Mouse (Mus musculus): Measurements from ENCODE around the gene Mrpl55.

The Mrpl55 gene

DNA sequence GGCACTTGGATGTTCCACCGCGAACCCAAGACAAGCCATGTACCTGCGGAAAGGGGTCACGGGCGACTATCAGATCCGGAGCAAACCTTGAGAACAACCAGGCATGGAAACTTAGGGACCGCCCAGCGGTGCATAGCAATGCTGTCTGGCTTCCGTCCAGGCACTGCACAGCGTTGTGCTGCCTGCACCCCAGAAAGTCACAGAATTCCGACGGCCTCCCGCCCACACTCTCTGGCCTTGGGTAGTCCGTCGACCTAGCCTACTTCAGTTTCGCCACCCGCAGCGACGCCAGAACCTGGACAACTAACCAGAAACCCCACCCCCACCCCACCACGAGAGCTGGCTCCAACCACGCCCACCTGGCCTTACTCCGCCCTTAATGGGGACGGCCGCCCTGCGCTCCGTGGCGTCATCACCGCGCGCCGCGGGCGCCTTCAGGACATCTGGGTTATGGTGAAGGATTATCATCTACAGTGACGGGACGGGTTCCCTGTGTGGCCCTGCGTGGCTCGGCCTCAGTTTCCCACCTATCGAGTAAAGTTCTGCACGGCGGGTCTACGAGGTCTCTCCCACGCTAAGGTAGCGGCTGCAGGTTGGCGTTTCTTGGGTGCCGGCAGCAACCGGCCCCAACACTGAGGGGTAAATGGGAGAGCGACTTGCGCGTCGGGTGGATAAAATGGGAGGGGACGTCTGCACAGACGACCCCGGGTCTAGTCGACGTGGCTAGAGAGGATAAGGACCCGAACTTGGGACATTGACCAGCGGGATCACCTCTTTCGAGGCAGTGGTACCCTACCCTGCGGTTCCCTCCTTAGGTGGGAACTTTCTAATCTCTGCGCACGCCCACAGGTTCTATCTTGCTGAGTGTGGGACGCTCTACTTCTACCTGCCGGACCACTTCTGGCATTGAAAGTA lies at the start of gene Mrpl55:
Gene Mrpl55 (plus strand): TSS at position 406 of the 915 bp plus-strand sequence.
- peak; percentile 95 for DNase-seq (ENCODE audit: low spot score)

DNA sequence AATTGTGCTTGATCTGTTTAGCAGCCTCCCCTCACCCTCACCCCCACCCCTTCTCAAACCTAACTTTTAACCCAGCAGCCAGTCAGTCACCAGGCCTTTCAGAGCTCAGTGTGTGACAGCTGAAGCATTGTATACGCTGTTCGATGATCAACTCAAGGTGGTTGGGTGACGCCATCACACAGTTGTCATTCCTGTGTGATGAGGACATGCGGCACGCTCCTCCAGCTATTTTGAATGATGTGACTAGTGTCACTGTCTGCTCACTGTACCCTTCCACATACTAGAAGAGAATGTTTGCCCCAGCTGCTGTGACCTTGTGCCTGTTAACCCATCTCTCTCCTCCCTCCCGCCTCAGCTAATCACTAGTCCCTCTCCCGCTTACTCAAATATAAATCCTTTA lies 48.1 kb upstream of the Mrpl55 start:
- DNase-seq (ENCODE audit: low spot score) = no peak

DNA sequence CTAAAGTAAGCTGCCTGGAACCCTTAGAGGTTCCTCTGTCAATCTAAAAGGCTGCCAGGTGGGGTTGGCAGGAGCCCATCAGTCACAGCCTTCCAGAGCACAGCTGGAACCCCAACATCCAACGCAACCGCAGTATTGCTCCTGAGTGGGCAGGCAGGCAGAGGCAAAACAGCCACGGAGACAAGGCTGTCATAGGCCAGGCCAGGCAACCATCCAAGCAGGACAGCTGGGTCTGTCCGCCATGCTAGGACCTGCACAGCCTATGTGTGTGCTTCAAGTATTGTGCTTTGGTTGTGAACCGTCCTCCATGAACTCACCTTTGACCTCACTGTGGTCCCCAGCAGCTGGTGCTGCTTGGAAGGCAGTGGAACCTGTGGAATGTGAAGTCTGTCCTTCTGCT lies 46.4 kb upstream of the Mrpl55 start:
- no peak for DNase-seq (ENCODE audit: low spot score)

DNA sequence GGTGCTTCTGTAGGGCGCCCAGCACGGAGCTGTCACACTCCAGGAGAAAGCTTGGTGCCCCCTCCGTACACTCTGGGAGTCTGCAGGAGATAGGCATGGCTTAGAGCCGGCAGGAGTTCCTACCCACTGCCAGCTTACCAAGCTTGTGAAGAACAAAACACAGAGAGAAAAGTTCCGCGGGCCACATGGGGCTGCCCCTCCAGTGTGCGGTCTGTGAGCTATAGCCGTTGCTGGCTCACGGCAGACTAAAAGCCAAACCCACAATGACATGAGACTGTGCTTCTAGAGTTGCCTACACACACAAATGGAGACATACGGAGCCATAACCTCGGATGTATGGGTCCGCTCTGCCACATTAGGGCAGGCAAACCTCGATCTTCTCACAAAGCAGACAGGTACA lies 43.2 kb upstream of the Mrpl55 start:
- no peak for DNase-seq (ENCODE audit: low spot score)

DNA sequence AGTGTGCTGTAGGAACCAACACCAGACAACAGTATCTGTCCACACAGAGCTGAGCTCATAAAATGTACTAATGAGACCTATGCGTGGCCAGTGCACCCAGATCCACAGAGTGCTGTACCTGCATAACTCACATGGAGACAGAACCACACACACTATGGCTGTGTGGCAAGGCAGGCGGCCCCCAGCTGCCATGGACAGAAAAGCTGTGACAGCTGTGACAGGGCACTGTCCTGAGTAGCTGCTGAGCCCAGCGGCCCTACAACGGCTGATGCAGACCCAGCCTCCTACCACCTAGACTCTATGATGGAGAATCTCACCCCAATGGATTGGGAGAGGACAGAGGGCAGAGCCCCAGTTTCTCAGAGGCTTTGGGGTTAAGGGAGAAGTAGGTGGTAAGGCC lies 42.7 kb upstream of the Mrpl55 start:
- no peak for DNase-seq (ENCODE audit: low spot score)

DNA sequence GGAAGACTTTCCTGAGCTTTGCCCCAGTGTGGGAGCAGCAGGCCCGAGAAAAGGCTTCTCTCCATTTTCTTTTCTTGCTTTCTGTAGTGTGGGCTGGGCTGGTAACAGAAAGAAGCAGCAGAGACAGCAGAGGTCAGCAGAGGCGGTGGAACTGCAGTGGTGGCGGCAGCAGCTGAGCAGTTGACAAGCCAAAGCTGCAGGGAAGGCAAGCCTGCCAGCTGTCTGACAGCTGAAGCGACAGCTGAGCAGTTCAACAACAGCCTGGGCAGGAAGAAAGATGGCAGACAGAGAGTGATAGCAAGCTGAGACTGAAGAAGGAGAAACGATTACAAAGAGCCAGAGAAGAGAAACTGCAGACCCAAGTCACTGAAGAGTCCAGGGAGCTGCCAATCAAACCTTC lies 40.9 kb upstream of the Mrpl55 start:
- DNase-seq (ENCODE audit: low spot score) = no peak

DNA sequence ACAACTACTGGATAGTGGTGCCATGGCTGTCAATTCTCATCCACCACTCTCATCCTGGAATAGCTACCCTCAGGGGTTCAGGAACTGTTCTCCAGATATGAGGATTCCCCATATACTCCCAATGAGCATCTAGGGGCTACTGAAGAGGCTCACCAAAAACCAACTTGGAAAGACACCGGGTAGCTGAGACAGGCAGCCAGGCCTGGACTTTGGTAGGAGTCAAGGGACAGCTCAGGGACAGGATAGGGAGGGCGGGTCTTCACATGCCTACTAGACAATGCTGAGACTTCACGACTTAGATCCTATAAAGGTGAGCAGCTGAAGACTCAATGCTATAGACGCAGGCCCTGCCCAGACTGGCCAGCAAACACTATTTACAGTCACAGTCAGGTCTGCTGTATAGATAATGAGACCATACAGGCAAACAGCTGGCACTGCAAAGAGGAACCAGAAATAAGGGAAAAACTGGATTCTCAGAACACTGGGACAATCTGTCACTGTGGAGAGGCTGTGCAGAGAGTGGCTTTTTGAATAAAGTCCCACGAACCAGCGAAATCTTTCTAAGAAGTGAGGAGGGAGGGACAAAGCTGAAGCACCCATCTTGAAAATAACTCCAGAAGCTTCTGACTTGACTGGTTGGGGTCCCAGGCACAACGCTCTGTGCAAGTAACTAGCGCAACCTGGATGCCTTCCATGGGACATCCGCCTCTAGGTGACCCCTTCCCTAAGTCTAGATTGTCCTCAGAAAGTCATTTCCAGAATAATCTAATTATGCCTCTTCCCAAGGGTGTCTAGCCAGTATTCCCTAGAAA lies 39.6 kb upstream of the Mrpl55 start:
- no peak for DNase-seq (ENCODE audit: low spot score)

DNA sequence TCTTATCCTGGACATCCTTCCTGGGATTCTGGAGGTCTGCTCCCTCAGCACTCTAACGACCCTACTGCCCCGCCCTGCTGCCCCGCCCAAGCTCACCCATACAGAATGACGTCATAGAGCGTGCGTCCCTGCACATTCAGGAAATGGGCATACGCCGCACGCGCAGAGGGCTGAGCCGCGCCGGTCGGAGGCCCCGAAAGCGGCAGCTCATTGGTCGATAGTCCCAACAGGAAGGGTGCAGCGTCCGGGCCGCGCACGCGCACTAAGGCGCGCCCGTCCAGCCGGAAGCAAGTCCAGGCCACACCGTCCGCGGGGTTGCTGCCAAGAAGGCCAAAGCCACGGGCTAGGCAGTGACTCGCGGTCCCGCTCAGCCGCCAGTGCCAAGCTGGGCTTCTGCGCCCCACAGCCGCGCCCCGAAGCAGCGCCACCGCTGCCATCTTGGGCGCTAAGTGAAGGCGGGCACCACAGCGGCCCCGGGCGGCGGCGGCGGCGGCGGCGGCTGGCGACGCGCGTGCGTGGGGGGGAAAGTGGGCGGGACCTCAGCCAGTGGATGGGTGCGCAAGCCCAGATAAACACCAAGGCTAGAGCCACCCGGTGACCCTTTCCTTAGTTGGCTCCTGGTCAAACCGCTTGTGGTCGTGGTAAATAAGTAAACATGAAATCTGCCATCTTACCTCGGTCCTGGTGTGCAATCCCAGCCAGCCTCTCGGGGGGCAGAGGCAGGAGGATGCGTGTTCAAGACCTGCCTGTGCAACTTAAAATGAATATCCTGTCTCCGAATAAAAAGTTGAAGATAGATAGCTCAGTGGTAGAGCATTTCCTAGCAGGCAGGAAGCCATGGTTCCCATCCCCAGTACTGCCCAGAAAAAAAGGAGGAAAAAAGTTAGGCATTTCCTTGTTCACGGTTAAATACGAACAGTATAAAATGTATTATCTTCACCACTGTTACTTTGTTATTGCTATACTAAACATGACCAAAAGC lies 38.7 kb upstream of the Mrpl55 start, which contains the start of gene Iba57:
Gene Iba57 (minus strand): TSS at position 485 of the 982 bp plus-strand sequence.
- DNase-seq (ENCODE audit: low spot score) = peak; percentile 100

DNA sequence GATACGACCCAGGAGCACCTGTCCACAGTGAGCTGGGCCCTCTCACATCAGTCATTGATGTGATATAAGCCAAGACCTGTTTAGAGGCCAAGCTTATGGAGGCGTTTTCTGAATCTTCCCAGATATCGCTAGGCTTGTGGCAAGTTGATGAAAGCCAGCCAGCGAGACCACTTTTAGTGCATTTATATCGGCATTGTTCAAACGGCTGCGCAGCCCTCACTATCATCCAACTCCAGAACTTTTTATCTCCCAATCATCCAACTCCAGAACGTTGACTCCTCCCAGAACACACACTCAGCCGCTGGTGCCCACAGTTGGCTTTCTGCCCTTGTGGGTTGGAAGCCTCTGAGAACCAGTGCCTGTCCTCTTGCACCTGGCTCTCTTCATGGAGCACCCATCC lies 37.9 kb upstream of the Mrpl55 start:
- DNase-seq (ENCODE audit: low spot score) = peak; percentile 26

DNA sequence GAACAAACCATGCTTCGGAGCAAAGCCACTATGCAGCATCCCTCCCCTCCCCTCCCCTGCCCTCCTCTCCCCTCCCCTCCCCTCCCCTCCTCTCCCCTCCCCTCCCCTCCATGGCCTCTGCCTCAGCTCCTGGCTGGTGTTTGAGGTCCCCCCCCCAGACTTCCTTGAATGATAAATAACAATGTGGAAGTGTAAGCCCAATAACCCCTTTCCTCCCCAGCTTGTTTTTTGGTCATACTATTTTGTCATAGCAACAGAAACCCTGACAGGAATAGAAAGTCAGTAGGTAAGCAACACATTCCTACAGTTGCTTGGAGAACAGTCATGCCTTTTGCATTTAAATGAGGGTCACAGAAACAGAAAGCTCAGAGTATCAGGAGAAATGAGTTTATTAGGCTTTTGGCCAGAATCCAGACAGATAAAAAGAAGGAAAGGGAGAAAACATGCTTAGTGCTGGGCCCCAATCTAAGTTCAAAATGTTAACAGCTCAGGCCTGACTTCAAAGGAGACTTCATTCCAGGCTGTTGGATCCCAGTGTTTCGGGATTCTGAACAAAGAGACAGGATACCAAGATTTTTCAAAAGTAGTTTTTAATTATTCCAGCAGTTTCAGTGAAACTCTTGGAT lies 36.6 kb upstream of the Mrpl55 start:
- peak; percentile 59 for DNase-seq (ENCODE audit: low spot score)

DNA sequence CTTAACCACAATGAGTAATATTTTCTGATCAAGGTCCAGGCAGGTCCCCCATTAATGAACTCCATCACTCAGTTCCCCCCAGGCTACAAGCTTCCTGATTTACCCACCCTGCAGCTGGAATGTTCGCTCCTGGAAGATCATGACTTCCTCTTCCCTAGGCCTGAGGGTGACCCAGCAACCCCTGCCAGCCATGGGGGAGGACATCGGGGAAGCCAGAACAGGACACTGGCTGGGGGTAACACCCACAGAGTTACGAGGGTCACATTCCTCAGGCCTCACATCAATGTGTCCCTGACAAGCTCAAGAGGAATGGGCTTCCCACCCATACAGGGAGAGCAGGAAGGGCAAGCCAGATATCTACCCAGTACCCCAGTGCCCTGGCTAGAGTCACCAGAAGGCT lies 32.5 kb upstream of the Mrpl55 start:
- DNase-seq (ENCODE audit: low spot score) = no peak

DNA sequence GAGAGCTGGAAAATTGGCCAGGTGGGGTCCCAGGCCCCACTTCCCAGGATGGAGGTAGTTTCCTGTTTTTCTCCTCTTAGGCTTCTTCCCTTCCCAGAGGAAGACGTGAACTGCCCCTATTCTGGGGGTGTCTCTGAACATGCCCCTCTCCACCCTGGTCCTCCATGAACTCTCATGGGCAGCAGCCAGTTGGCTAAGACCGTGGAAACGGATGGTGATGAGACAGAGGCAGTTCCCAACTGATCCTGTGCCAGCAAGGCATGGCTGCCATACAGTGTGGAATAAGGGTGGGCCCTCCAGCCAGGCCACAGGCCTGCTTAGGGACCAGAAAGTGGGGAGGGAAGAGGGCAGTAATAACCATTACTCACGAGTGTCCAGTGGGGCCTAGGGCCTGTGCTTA lies 31.7 kb upstream of the Mrpl55 start:
- DNase-seq (ENCODE audit: low spot score) = no peak

DNA sequence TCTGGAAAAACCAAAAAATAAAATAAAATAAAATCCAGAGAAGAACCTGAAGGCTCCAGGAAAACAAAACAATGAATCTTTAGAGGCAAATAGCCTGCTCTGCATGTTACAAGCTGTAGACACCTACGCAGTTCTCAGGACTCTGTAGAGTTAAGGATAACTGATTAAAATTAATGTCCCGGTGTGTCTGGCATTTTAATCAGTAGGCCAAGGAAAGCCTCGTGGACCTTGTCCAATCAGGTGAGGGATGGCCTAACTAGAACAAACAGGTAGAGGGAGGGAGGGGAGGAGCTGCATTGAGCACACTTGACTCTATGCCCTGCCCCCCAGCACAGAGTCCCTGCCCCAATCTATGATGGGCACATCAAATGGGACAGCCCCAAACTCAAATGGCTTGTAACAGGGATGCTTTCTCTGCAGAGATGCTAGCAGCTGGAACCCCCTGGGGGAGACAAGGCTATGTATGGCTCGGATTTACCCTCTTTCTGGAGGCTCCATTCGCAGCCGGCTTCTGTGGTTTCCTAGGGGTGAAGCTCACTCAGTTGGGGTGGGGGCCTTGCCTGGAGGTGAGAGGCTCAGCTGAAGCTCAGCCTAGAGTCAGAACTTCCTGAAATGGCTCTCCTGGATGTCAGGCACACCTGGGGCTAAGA lies 28.0 kb upstream of the Mrpl55 start:
- no peak for DNase-seq (ENCODE audit: low spot score)

DNA sequence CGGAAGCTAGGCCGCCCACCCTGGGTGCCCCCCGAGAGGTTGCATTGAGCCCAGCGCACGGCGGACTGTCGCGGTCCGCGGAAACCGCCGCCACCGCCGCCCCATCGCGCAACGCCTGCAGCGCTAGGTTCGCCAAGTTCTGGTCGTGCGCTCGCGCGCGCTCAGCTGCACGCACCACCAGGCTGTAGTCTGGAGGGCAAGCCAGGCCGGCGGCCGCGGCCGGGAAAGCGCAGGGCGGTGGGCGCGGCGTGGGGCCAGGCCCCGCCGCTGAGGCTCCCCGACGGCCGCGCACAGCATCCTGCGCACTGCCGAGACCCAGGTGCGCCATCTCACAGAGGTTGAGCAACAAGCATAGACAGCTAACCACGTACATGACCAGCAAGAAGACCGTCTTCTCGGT lies 25.8 kb upstream of the Mrpl55 start:
- DNase-seq (ENCODE audit: low spot score) = no peak

DNA sequence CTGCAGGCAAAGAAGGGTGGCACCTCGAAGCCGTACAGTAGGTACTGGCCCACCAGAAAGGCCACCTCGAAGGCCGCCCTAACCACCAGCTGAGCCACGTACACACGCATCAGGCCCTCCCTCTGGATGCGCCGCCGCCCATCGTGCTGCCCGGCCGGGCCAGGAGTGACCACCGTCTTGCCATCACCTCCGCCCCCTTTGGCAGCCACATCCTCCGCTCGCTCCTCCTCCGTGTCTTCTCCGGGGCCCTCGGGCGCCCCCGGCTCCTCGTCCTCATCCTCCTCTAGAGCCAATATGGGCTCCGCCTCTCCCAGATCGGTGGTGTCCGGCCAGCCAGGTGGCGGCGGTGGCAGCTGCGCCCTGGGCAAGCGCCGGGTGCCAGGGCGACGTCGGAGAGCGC lies 25.4 kb upstream of the Mrpl55 start:
- DNase-seq (ENCODE audit: low spot score) = no peak

DNA sequence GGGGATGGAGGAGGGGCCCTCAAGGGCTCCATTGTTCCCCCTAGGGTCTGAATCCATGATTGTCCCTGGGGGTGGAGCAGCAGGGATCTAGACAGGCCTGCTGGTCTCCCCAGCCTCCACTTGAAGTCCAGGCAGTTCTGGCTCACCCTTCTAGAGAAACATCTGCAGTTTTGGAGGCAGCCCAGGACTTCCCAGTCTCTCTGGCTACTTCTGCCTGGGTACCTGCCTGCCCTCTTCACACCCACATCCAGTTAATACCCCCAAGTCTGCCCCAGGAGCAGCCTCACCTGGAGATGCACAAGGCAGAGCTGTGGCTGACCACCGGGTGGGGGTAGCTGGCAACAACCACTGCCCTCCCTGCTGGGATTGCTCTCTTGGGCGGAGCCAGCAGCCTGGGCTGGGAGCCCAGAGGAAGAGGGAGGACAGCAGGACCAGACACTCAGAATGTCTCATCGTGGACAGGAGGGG lies 19.4 kb upstream of the Mrpl55 start, which contains the start of gene Gjc2:
Gene Gjc2 (minus strand): TSS at position 350 of the 468 bp plus-strand sequence.
- peak; percentile 60 for DNase-seq (ENCODE audit: low spot score)

DNA sequence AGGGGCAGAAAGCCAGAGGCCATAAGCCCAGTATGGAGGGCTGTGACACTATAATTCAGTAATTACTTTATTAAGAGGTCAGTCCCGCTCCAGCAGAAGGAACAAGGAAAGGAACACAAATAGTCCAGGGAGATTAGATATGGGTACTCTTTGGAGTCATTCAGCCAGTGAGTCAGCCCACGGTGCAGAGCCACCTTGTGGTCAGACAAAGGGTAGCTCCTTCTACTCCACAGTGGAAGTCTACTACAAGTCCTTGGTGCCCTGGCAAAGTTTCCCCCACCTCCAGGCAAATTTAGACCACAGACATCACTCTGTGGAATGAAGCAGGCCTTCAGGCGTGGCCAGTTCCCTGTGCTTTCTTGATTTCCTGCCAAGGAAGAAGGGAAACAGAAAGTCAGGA lies 18.5 kb upstream of the Mrpl55 start:
- DNase-seq (ENCODE audit: low spot score) = peak; percentile 85

DNA sequence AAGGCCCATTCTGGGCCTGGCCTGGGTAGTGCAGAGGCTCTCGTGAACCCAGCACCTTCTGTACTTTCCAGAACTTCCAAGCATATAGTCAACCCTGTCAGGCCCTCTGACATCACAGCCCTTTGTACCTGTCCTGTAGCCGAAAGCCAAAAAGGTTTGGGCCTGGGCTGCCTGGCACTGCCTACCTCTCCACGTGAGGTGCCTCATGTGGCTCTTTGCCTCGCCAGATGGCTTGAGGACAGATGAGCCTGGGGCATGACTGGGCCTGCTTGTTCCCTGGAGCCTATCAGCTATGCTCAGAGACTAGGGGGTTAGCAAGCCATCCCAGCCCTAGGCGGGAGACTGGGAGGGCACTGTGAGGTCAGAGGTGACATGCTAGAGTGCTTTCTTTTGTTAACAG lies 16.8 kb upstream of the Mrpl55 start:
- DNase-seq (ENCODE audit: low spot score) = no peak

DNA sequence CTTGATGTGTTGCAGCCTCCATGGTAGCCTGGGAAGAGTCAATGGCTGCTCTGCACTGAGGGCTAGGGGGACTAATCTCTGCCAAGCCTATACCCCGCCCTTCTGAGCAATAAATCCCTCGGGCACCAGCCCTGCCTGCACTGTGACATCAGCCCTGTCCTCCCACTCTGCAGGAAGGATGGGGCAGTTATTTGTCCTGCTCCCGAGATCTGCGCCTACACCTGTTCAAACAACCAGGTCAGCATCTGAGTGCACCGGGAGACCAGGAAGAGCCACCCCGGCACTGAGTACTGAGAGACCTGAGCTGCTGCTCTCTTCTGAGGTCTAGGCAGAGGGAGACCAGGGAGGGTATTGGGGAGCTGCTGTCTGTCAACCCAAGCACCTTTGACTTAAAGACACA lies 14.6 kb upstream of the Mrpl55 start:
- peak; percentile 51 for DNase-seq (ENCODE audit: low spot score)

DNA sequence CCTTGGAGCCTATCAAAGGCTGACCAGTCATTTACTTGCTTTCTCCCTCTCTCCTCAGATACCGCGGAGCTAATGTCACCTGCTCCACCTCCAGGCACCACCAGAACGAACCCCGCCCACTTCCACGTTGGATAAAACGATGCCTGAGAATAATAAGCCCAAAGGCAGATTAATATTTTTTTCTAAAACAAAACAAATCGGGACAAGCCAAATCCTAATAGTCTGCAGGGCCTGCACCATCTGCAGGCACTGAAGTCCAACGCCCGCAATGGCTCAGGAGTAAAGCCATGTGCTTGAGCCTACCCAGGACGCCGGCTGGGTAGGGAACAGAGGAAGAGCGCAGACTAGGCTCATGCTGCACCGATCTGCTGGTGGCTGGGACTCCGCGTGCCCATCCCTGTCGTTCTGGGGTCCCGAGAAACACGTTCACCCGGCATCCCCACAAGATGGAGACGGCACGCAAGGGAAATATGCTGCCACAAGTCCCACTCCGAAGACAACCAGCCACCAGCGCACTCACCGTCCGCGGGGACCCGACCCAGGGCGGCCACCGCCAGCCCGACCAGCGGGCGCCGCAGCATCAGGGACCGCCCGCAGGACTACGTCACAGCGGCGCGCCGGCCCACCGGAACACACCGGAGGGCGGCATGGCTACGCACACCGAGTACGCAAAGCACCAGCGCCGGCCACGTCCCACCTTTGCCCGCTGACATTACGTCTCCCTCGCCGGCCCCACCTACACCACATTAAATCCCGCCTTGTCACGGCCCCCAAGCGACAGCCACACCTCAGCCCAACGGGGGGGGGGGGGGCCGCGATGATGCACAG lies 10.8 kb upstream of the Mrpl55 start:
- DNase-seq (ENCODE audit: low spot score) = peak; percentile 96
